Mouse (Mus musculus): Measurements from ENCODE around the gene Accsl.

DNA sequence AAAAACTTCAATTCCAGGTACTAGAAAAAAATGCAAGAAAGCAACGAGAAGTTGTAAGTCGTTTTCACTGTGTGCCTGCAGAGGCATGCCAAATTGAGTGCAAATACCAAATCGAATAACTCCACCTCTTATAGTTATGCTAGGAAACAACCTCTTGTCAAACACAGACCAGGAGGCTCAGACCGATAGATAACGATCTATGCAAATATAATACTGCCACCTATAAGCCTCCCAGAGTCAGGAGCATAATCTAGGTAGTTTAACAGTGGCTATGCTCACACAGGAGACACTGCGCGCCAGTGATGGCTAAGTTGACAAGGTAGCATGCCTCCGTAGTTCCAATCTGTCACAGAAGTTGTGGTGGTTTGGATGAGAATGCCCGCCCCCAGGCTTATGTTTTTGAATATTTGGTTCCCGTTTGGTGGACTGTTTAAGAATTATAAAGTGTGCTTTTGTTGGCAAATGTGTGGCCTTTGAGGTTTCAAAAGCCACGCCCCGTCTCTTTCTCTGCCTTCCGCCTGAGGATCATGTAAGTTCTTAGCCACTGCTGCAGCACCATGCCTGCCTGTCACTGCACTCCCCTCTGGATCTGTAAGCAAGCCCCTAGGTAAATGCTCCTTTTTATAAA, 18.5 kb downstream of the Accsl start:
- TF ChIP-seq CTCF (IDR thresholded peaks at IDR 0.05; ENCODE audit: low read depth, low read length) (no peak), GATA1 (IDR thresholded peaks at IDR 0.05; ENCODE audit: borderline replicate concordance, low read length) (no peak), TAL1 (conservative IDR thresholded peaks at IDR 0.05; ENCODE audit: low read depth, low read length) (no peak), POLR2AphosphoS5 (IDR thresholded peaks at IDR 0.05; ENCODE audit: insufficient replicate concordance, low read depth, low read length) (no peak), GATA2 (IDR thresholded peaks at IDR 0.05; ENCODE audit: borderline replicate concordance, low read depth, low read length) (no peak)
